Mouse (Mus musculus): ENCODE results near the gene Ccdc77. TPM values are rescaled to one million over a fixed set of nuclear protein-coding genes. Genes with fewer than 3 reads are reported as not detected.

Ccdc77 gene
- total RNA-seq, 1 experiment: 32.8 TPM

DNA sequence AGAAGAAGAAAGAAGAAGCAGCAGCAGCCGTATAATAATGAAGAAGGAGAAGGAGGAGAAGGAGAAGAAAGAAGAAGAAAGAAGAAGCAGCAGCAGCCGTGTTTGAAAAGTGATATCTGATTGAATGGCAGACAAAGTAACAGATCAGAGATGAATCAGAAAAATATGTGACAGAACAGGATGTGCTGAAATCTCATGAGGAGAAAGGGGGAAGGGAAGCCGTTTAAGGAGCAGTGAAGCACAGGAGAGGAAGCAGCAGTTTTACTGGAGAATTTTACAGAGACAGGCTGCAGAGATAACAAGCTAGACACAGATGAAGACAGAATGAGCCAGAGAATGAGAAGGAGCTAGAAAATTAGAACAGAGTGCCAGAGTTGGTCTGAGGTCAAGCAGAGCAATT is 15.2 kb downstream of the Ccdc77 start:
- TF ChIP-seq HCFC1 (IDR thresholded peaks at IDR 0.05; ENCODE audit: borderline replicate concordance, insufficient read depth, low read length) (no peak), CHD2 (IDR thresholded peaks at IDR 0.05; ENCODE audit: low read depth, low read length) (no peak), ZC3H11A (IDR thresholded peaks at IDR 0.05; ENCODE audit: borderline replicate concordance, low read depth, low read length) (no peak), MAFK (IDR thresholded peaks at IDR 0.05; ENCODE audit: insufficient read depth, low read depth, low read length) (no peak), ZNF384 (IDR thresholded peaks at IDR 0.05; ENCODE audit: low read depth, low read length) (no peak)
- in situ Hi-C loops (cut with MboI; ENCODE audit: low sequenced_read_pairs in 2 of 2, unreplicated experiment in 2 of 2): no loop called here
- Histone ChIP-seq H3K9ac (ENCODE audit: insufficient read depth, low read depth, low read length, poor library complexity, severe bottlenecking) (no peak overlapping the region), H3K36me3 (ENCODE audit: control insufficient read depth, insufficient read depth, low read length, poor library complexity, severe bottlenecking) (peaks cover 31% of the 10 kb centered on the region), H3K9me3 (ENCODE audit: control insufficient read depth, insufficient read depth, low read depth, low read length) (no peaks in the 10 kb centered on the region), H3K4me1 (ENCODE audit: control insufficient read depth in 2 of 2, insufficient read depth in 2 of 2, low read length in 2 of 2, poor library complexity in 1 of 2) (no peaks in the 10 kb centered on the region), H3K27ac (ENCODE audit: insufficient read depth, low read depth, low read length, poor library complexity, severe bottlenecking) (no peak overlapping the region), H3K4me3 (ENCODE audit: insufficient read depth in 1 of 2, low read depth in 1 of 2, low read length in 2 of 2, poor library complexity in 1 of 2, severe bottlenecking in 1 of 2) (no peak overlapping the region)
- DNase-seq (ENCODE audit: low read depth, low spot score): no peak

DNA sequence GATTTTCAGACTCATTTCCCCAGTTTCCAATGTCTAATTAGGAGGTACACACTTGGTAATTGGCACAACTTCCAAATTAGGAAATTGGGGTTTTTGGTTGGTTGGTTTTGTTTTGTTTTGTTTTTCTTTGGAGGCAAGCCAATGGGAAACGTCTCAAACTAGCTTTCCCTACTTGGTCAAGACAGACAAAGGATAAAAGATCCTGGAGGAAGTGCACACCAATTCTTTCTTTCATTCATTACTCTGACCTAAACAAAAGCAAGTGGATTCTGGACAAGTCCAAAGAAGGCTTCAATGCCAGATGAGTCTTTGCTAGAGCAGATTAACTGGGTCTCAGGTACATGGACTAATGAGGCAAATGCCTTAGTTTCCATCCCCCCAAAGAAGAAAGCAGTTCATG is 20.2 kb downstream of the Ccdc77 start:
- in situ Hi-C loops (cut with MboI; ENCODE audit: low sequenced_read_pairs in 2 of 2, unreplicated experiment in 2 of 2): no loop called here
- H3K36me3 ChIP-seq (ENCODE audit: control insufficient read depth, insufficient read depth, low read length, poor library complexity, severe bottlenecking): peaks cover 24% of the 10 kb centered on the region
- no peaks in the 10 kb centered on the region for H3K9me3 ChIP-seq (ENCODE audit: control insufficient read depth, insufficient read depth, low read depth, low read length)
- H3K27ac ChIP-seq (ENCODE audit: insufficient read depth, low read depth, low read length, poor library complexity, severe bottlenecking): no peak overlapping the region
- no peak overlapping the region for H3K9ac ChIP-seq (ENCODE audit: insufficient read depth, low read depth, low read length, poor library complexity, severe bottlenecking)
- no peak for DNase-seq (ENCODE audit: low read depth, low spot score)
- no peaks in the 10 kb centered on the region for H3K4me1 ChIP-seq (ENCODE audit: control insufficient read depth in 2 of 2, insufficient read depth in 2 of 2, low read length in 2 of 2, poor library complexity in 1 of 2)
- H3K4me3 ChIP-seq (ENCODE audit: insufficient read depth in 1 of 2, low read depth in 1 of 2, low read length in 2 of 2, poor library complexity in 1 of 2, severe bottlenecking in 1 of 2): no peak overlapping the region
- TF ChIP-seq ZC3H11A (IDR thresholded peaks at IDR 0.05; ENCODE audit: borderline replicate concordance, low read depth, low read length): no peak
- no peak for TF ChIP-seq ZNF384 (IDR thresholded peaks at IDR 0.05; ENCODE audit: low read depth, low read length)
- TF ChIP-seq MAFK (IDR thresholded peaks at IDR 0.05; ENCODE audit: insufficient read depth, low read depth, low read length): no peak
- TF ChIP-seq HCFC1 (IDR thresholded peaks at IDR 0.05; ENCODE audit: borderline replicate concordance, insufficient read depth, low read length): no peak
- no peak for TF ChIP-seq CHD2 (IDR thresholded peaks at IDR 0.05; ENCODE audit: low read depth, low read length)

DNA sequence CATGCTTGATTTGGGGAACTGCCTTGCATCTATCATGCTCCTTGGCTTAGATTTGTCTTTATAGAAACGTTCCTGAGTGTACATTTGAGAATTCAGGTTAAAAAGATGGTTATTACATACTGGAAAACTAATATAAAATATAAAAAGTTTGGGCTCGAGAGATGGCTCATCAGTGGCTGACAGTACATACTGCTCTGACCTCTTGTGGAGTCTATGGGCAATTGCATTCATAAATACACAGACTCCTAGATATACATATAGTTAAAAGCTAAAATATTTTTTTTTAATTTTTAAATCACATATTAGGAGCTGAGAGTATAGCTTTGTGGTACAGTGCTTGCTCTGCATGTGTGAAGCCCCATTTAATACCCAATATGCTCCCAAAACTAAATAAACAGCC is 31.8 kb downstream of the Ccdc77 start:
- TF ChIP-seq ZC3H11A (IDR thresholded peaks at IDR 0.05; ENCODE audit: borderline replicate concordance, low read depth, low read length) (no peak), CHD2 (IDR thresholded peaks at IDR 0.05; ENCODE audit: low read depth, low read length) (no peak), HCFC1 (IDR thresholded peaks at IDR 0.05; ENCODE audit: borderline replicate concordance, insufficient read depth, low read length) (no peak), ZNF384 (IDR thresholded peaks at IDR 0.05; ENCODE audit: low read depth, low read length) (no peak), MAFK (IDR thresholded peaks at IDR 0.05; ENCODE audit: insufficient read depth, low read depth, low read length) (no peak)
- in situ Hi-C loops (cut with MboI; ENCODE audit: low sequenced_read_pairs in 2 of 2, unreplicated experiment in 2 of 2): no loop called here
- Histone ChIP-seq H3K36me3 (ENCODE audit: control insufficient read depth, insufficient read depth, low read length, poor library complexity, severe bottlenecking) (peaks cover 33% of the 10 kb centered on the region), H3K9ac (ENCODE audit: insufficient read depth, low read depth, low read length, poor library complexity, severe bottlenecking) (no peak overlapping the region), H3K9me3 (ENCODE audit: control insufficient read depth, insufficient read depth, low read depth, low read length) (no peaks in the 10 kb centered on the region), H3K4me3 (ENCODE audit: insufficient read depth in 1 of 2, low read depth in 1 of 2, low read length in 2 of 2, poor library complexity in 1 of 2, severe bottlenecking in 1 of 2) (no peak overlapping the region), H3K27ac (ENCODE audit: insufficient read depth, low read depth, low read length, poor library complexity, severe bottlenecking) (no peak overlapping the region), H3K4me1 (ENCODE audit: control insufficient read depth in 2 of 2, insufficient read depth in 2 of 2, low read length in 2 of 2, poor library complexity in 1 of 2) (no peaks in the 10 kb centered on the region)
- DNase-seq (ENCODE audit: low read depth, low spot score): no peak

- H3K4me1 ChIP-seq (ENCODE audit: control insufficient read depth in 2 of 2, insufficient read depth in 2 of 2, low read length in 2 of 2, poor library complexity in 1 of 2): peaks cover 2 to 4% of the 10 kb centered on the region in 2 experiments; a peak in 3 of 4 replicates
- H3K4me3 ChIP-seq (ENCODE audit: insufficient read depth in 1 of 2, low read depth in 1 of 2, low read length in 2 of 2, poor library complexity in 1 of 2, severe bottlenecking in 1 of 2): no peak overlapping the region
- H3K27ac ChIP-seq (ENCODE audit: insufficient read depth, low read depth, low read length, poor library complexity, severe bottlenecking): no peak overlapping the region
- no peak overlapping the region for H3K9ac ChIP-seq (ENCODE audit: insufficient read depth, low read depth, low read length, poor library complexity, severe bottlenecking)
- DNase-seq (ENCODE audit: low read depth, low spot score): peak; percentile 82
- TF ChIP-seq ZC3H11A (IDR thresholded peaks at IDR 0.05; ENCODE audit: borderline replicate concordance, low read depth, low read length) (peak; percentile 50; the same call in 1 of the 2 replicates), HCFC1 (IDR thresholded peaks at IDR 0.05; ENCODE audit: borderline replicate concordance, insufficient read depth, low read length) (no peak), CHD2 (IDR thresholded peaks at IDR 0.05; ENCODE audit: low read depth, low read length) (no peak), MAFK (IDR thresholded peaks at IDR 0.05; ENCODE audit: insufficient read depth, low read depth, low read length) (peak; percentile 61; the same call in 1 of the 2 replicates), ZNF384 (IDR thresholded peaks at IDR 0.05; ENCODE audit: low read depth, low read length) (no peak)
- H3K36me3 ChIP-seq (ENCODE audit: control insufficient read depth, insufficient read depth, low read length, poor library complexity, severe bottlenecking): peaks cover 17% of the 10 kb centered on the region
- H3K9me3 ChIP-seq (ENCODE audit: control insufficient read depth, insufficient read depth, low read depth, low read length): no peaks in the 10 kb centered on the region
- in situ Hi-C loops (cut with MboI; ENCODE audit: low sequenced_read_pairs in 2 of 2, unreplicated experiment in 2 of 2): no loop called here
Measured at GRCm38 (mm10) chr6:120324295-120324927, 39.8 kb downstream of the Ccdc77 start.

Data from ES-E14 (cell line).